Mouse (Mus musculus) forebrain, embryonic 13.5 days (tissue): ENCODE results near the gene Glce. TPM values are rescaled to one million over a fixed set of nuclear protein-coding genes. Genes with fewer than 3 reads are reported as not detected.

ENCODE experiments used
- ATAC-seq: fragments of 200-750 bp; cut with Nextera tagmentation; 2 replicates; pipeline ENCODE4 v1.8.0; 2017
- H3K27ac ChIP-seq: fragments of 300-500 bp; sonication (generic); 2 replicates; pipeline ENCODE4 v1.5.1; 2015; ENCODE audit warnings: inconsistent platforms, mild to moderate bottlenecking, moderate library complexity
- H3K27me3 ChIP-seq: fragments of 300-500 bp; sonication (generic); 2 replicates; pipeline ENCODE4 v1.6.1; 2015; ENCODE audit warnings: mild to moderate bottlenecking, inconsistent platforms
- H3K36me3 ChIP-seq: fragments of 300-500 bp; sonication (generic); 2 replicates; pipeline ENCODE4 v1.6.1; 2015; ENCODE audit warnings: mild to moderate bottlenecking, inconsistent platforms; ENCODE audit not compliant: poor library complexity, severe bottlenecking
- H3K4me1 ChIP-seq: fragments of 300-500 bp; sonication (generic); 2 replicates; pipeline ENCODE4 v1.6.1; 2015; ENCODE audit warnings: inconsistent platforms
- H3K4me2 ChIP-seq: fragments of 300-500 bp; sonication (generic); 2 replicates; pipeline ENCODE4 v1.6.1; 2015; ENCODE audit warnings: inconsistent platforms, mild to moderate bottlenecking, moderate library complexity
- H3K4me3 ChIP-seq: fragments of 300-500 bp; sonication (generic); 2 replicates; pipeline ENCODE4 v1.5.1; 2015; ENCODE audit warnings: mild to moderate bottlenecking, inconsistent platforms
- H3K9ac ChIP-seq: fragments of 300-500 bp; sonication (generic); 2 replicates; pipeline ENCODE4 v1.6.1; 2015; ENCODE audit warnings: mild to moderate bottlenecking, inconsistent platforms
- H3K9me3 ChIP-seq: fragments of 300-500 bp; sonication (generic); replicated peaks from 2 replicates; pipeline ENCODE4 v1.6.1; 2016; ENCODE audit warnings: inconsistent platforms
- WGBS: fragments of 180-500 bp; shearing (Covaris S2); methylation state at CpG from one replicate; pipeline ENCODE4 v1.1.7; 2015; 5-methylcytosine and 5-hydroxymethylcytosine counted together
- polyA plus RNA-seq: library from polyadenylated mRNA; unstranded; fragments of >200 nt; fragmentation: Nextera tagmentation; extraction: Ambion mirVana; gene quantifications from 2 replicates; pipeline ENCODE4 v1.2.1, GENCODE M21; 2015

Glce gene
- polyA plus RNA-seq, 1 experiment from 2014 or later = 12.5 TPM

DNA sequence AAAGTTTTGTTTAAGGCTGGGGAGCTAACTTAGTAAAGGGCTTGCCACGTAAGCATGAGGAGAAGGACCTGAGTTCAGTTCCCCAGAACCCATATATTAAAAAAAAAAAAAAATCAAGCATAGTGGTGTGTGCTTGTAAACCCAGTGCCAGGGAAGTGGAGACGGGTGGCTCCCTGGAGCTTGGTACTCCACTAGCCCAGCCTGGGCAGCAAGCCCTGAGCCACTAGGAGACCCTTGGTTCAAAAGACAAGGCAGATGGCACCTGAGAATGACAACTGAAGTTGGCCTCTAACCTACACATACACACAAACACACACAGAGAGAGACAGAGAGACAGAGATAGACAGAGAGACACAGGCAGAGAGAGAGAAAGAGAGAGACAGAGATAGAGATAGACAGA is 30.1 kb upstream of the Glce start:
- no peaks in the 10 kb centered on the region for H3K27me3 ChIP-seq
- WGBS = 92% methylated on average over 2 of the region's 2 CpGs

DNA sequence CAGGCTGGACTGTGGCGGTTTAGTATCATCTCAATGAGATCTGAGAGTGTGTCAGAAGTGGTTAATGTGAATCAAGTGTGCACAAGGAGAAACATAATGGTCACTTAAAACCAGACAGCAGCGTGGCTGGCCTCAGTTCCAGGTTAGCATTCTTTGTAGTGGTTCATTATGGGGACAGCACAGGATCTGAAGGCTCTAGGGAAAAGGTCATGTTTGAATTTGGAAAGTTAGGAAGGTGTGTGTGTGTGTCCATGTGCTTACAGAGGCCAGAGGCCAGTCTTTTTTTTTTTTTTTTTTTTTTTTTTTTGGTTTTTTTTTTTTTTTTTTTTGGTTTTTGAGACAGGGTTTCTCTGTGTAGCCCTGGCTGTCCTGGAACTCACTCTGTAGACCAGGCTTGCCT is 22.7 kb upstream of the Glce start:
- H3K4me2 ChIP-seq = no peak overlapping the region
- H3K9me3 ChIP-seq = no peaks in the 10 kb centered on the region
- WGBS = 82% methylated on average over 2 of the region's 2 CpGs
- H3K27ac ChIP-seq = no peak overlapping the region
- no peaks in the 10 kb centered on the region for H3K27me3 ChIP-seq
- no peak for ATAC-seq
- H3K36me3 ChIP-seq = no peaks in the 10 kb centered on the region
- H3K4me1 ChIP-seq = no peaks in the 10 kb centered on the region
- H3K9ac ChIP-seq = no peak overlapping the region
- no peak overlapping the region for H3K4me3 ChIP-seq

More for the DNA sequence above, 30.1 kb upstream of the Glce start:
- no peak overlapping the region for H3K4me3 ChIP-seq
- H3K4me1 ChIP-seq = no peaks in the 10 kb centered on the region
- no peak overlapping the region for H3K9ac ChIP-seq
- no peak overlapping the region for H3K4me2 ChIP-seq
- H3K27ac ChIP-seq = no peak overlapping the region
- ATAC-seq = no peak
- no peaks in the 10 kb centered on the region for H3K9me3 ChIP-seq
- H3K36me3 ChIP-seq = no peaks in the 10 kb centered on the region

DNA sequence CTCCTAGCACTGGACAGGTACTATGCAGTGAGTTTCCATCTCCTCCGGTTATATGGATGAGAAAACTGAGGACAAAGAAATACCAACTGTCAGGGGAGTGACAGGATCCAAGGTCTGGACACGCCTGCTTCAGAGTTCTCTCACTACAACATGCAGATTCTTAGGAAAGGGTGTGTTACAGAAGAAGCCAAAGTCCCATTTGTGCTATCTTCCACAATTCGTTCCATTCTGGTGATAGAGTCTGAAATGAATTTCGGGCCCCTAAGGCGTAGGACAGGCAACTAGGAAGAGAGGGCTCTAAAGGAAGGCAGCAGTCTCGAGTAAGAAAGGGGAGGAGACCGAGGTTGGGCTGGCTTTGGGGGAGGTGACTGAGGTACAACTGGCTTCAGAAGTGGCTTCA is 21.0 kb upstream of the Glce start:
- H3K9me3 ChIP-seq = no peaks in the 10 kb centered on the region
- no peak overlapping the region for H3K4me2 ChIP-seq
- ATAC-seq = no peak
- H3K36me3 ChIP-seq = no peaks in the 10 kb centered on the region
- H3K4me1 ChIP-seq = no peaks in the 10 kb centered on the region
- H3K9ac ChIP-seq = no peak overlapping the region
- H3K4me3 ChIP-seq = no peak overlapping the region
- WGBS = 71% methylated on average over 7 of the region's 7 CpGs
- no peak overlapping the region for H3K27ac ChIP-seq
- no peaks in the 10 kb centered on the region for H3K27me3 ChIP-seq

DNA sequence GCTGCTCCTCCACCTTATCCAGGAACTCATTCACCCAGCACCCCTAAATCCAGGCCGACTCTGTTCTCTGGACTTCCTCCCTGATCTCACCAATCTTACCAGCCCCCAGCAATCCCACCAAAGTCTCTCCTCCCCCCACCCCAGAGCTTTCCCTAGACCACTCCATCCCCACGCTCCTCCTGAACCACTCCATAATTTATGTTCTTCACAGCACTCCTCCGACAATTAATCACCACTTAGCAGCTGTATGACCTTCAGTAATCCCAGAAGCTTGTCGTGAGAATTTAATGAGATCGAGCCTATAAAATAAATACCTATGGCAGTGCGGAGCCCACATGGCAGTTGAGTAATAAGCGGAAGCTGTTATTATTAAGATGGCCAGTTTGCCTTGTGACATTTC is 16.6 kb upstream of the Glce start:
- Histone ChIP-seq H3K27ac (no peak overlapping the region), H3K9me3 (no peaks in the 10 kb centered on the region), H3K4me2 (no peak overlapping the region), H3K36me3 (no peaks in the 10 kb centered on the region), H3K9ac (no peak overlapping the region), H3K4me1 (peaks cover 16% of the 10 kb centered on the region), H3K27me3 (no peaks in the 10 kb centered on the region), H3K4me3 (no peak overlapping the region)
- WGBS = 64% methylated on average over 7 of the region's 7 CpGs
- no peak for ATAC-seq

DNA sequence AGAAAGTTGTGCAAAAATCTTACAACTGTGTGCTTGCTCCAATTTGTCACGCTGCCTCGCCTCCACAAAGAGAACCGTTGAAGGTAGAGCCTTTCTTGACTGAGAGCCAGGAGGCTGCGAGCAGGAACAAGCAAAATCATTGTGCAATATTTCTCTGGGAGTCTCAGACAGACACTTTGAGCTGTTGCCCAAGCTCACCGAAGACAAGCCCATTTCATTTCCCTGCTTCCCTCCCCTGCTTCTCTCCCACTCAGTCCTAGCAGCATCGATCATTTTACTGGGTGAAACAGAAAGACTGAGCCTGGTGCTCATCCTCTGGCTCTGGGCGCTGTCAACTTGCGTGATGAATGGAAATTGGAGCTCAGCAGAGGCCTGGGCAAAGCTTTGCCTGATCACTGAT is 14.8 kb upstream of the Glce start:
- peak overlapping the region; percentile 76 for H3K27ac ChIP-seq
- no peak overlapping the region for H3K9ac ChIP-seq
- 38% methylated on average over 8 of the region's 8 CpGs for WGBS
- H3K4me3 ChIP-seq = no peak overlapping the region
- peaks cover 16% of the 10 kb centered on the region for H3K4me1 ChIP-seq
- ATAC-seq = no peak
- H3K9me3 ChIP-seq = no peaks in the 10 kb centered on the region
- H3K27me3 ChIP-seq = no peaks in the 10 kb centered on the region
- H3K4me2 ChIP-seq = peak overlapping the region; percentile 34
- H3K36me3 ChIP-seq = no peaks in the 10 kb centered on the region

DNA sequence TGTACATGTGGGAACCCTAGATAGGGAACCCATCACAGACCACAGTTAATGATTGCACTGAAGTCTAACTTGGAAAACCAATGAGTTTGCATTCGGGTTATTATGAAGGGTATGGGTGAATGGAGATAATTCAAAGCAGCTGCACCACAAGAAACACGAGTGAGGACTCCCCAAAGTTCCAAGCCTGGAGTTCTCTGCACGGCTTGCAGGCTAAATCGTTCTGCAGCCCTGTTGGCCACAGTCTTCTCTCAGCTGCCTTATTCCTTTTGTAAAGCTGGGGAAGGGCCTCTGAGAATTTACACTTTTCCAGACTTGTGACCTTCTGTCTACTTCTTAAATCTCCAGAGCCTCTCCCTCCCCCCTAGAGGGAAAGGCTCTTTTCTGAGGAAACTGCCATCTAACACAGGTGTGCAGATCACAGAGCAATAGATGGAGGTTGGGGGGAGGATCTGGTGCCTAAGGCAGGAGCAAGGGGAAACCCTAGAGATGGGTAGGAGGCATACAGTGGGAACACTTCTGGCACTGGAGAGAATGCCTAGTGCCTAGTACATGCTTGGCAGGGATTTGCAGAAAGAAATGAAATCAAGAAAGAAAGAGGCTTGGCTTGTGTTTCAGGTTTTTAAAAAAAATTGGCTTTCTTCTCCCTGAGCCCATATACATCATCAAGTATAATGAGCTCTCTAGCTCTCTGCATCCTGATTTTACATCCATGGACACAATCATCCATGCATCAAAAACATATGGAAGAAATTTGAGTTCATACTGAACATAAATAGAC is 9.7 kb upstream of the Glce start:
- 82% methylated on average over 4 of the region's 4 CpGs for WGBS
- Histone ChIP-seq H3K4me3 (no peak overlapping the region), H3K36me3 (no peaks in the 10 kb centered on the region), H3K27ac (no peak overlapping the region), H3K9me3 (no peaks in the 10 kb centered on the region), H3K4me1 (peaks cover 9% of the 10 kb centered on the region), H3K4me2 (no peak overlapping the region), H3K27me3 (no peaks in the 10 kb centered on the region), H3K9ac (no peak overlapping the region)
- ATAC-seq = no peak

DNA sequence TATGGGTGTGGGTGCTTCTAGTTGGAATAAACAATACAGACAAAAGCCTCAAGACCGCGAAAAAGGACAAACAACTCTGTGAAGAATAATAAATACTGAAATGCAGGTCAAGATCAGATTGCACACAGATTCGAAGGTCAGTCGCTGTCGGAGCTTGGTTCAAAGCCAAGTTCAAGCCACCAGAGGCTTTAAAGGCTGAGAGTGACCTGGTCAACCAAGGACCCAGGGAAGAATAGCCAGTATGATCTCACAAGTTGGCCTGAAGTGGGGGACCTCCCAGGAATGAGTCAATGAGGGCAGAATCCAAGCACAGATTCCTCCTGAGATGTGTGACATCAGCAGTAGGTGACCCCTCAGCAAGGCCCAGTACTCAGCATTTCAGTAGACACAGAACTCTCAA is 8.3 kb upstream of the Glce start:
- no peaks in the 10 kb centered on the region for H3K4me1 ChIP-seq
- no peaks in the 10 kb centered on the region for H3K9me3 ChIP-seq
- no peak overlapping the region for H3K4me2 ChIP-seq
- H3K27ac ChIP-seq = no peak overlapping the region
- WGBS = 93% methylated on average over 5 of the region's 5 CpGs
- H3K9ac ChIP-seq = no peak overlapping the region
- H3K4me3 ChIP-seq = no peak overlapping the region
- H3K27me3 ChIP-seq = no peaks in the 10 kb centered on the region
- ATAC-seq = no peak
- no peaks in the 10 kb centered on the region for H3K36me3 ChIP-seq

DNA sequence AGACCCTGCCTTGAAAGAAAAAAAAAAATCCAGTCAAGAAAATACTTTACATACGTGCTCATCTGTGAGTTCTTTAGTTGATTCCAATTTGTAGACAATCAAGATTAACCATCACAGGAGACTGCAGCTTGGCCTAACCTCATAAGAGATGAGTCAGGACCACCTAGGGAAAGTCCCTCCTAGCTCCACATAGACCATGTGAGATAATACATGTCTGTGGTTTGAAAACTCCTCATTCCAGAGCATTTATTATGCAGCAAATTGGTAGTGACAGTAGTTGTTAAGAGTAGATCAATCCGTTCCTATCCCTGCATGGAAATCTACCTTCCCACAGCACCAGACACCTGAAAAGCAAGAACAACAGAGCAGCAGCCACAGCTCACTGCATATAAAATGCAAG is 5.6 kb upstream of the Glce start:
- Histone ChIP-seq H3K27ac (no peak overlapping the region), H3K4me2 (no peak overlapping the region), H3K9ac (no peak overlapping the region), H3K4me3 (no peak overlapping the region), H3K36me3 (no peaks in the 10 kb centered on the region), H3K4me1 (peaks cover 8% of the 10 kb centered on the region), H3K27me3 (no peaks in the 10 kb centered on the region), H3K9me3 (no peaks in the 10 kb centered on the region)
- 88% methylated on average over 2 of the region's 2 CpGs for WGBS
- ATAC-seq = no peak

DNA sequence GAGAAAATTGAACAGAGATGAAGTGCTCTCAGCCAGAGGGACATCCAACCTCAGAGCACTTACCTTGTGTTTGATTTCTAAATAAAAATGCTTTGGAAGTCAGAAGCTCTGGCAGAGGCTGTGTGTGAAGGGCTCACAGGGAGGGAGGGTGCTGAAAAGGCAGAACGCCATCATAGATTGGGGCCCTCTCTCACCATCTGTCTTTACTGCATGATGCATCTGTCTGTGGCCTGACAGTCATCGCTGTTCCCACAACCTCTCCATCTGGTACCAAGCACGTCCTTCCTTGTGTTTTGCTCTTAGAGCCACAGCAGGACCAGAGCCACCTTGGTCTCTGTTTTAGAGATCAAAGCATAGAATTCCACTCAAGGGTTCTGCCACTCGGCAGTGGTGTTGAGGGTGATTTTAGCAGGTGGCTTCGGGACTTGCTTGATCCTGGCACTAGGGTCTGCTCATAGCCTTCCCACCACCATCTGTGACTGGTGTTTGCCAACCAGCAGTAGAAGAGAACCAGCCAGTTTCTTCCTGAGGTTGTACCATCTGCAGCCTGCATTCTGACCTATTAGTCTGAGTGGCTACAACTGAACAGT is 3.6 kb upstream of the Glce start:
- ATAC-seq = no peak
- Histone ChIP-seq H3K9me3 (no peaks in the 10 kb centered on the region), H3K4me3 (no peak overlapping the region), H3K27me3 (no peaks in the 10 kb centered on the region), H3K9ac (peak overlapping the region; percentile 12; the same call in 1 of the 2 replicates), H3K4me1 (peaks cover 12% of the 10 kb centered on the region), H3K4me2 (no peak overlapping the region), H3K36me3 (no peaks in the 10 kb centered on the region), H3K27ac (no peak overlapping the region)
- 79% methylated on average over 5 of the region's 5 CpGs for WGBS

DNA sequence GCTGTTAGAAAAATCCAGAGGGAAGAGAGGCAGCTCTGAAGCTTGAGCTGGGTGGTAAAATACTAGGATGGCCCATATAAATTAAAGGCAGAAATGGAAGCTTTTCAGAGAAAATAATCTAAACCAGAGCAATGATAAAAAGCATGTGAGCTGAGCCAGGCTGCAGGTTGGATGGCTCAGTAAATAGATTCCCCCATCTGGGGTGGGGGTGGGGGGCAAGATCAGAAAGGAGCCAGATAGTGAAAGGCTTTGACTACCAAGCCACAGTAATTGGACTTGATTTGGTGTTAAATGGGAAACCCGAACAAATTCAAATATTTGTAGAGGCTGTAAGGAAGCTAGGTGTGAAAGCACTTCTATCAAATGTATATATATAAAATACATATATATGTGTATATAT is 1.8 kb upstream of the Glce start:
- Histone ChIP-seq H3K4me1 (peaks cover 15% of the 10 kb centered on the region), H3K9ac (0 out of 2 replicates have a peak overlapping the region, but pooled peaks have one; percentile 0), H3K4me2 (no peak overlapping the region), H3K9me3 (no peaks in the 10 kb centered on the region), H3K27ac (no peak overlapping the region), H3K4me3 (no peak overlapping the region), H3K36me3 (no peaks in the 10 kb centered on the region), H3K27me3 (no peaks in the 10 kb centered on the region)
- no peak for ATAC-seq
- 80% methylated on average over 1 of the region's 1 CpGs for WGBS

DNA sequence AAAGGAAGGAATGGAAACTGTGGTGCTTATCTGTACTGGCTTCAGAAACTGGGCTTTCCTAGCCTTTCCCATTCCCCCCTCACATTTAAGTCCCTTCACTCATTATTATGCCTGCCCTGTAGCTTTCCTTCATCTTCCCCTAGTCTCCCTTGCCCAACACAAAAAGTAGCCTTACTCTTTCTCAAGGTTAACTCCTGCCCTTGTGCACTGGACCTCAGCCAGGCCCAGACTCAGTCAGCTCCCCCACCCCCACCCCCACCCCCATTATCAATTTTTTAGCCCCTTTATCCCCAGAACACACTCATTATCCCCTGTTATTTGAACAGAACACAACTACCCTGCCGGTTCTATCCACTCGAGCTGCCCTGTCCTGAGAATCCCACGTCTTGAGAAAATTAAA is 1.0 kb upstream of the Glce start:
- ATAC-seq = no peak
- peak overlapping the region; percentile 65 for H3K9ac ChIP-seq
- no peaks in the 10 kb centered on the region for H3K9me3 ChIP-seq
- no peaks in the 10 kb centered on the region for H3K27me3 ChIP-seq
- H3K36me3 ChIP-seq = no peaks in the 10 kb centered on the region
- H3K27ac ChIP-seq = no peak overlapping the region
- 60% methylated on average over 3 of the region's 3 CpGs for WGBS
- peak overlapping the region; percentile 74 for H3K4me3 ChIP-seq
- peak overlapping the region; percentile 62 for H3K4me2 ChIP-seq
- peaks cover 20% of the 10 kb centered on the region for H3K4me1 ChIP-seq

DNA sequence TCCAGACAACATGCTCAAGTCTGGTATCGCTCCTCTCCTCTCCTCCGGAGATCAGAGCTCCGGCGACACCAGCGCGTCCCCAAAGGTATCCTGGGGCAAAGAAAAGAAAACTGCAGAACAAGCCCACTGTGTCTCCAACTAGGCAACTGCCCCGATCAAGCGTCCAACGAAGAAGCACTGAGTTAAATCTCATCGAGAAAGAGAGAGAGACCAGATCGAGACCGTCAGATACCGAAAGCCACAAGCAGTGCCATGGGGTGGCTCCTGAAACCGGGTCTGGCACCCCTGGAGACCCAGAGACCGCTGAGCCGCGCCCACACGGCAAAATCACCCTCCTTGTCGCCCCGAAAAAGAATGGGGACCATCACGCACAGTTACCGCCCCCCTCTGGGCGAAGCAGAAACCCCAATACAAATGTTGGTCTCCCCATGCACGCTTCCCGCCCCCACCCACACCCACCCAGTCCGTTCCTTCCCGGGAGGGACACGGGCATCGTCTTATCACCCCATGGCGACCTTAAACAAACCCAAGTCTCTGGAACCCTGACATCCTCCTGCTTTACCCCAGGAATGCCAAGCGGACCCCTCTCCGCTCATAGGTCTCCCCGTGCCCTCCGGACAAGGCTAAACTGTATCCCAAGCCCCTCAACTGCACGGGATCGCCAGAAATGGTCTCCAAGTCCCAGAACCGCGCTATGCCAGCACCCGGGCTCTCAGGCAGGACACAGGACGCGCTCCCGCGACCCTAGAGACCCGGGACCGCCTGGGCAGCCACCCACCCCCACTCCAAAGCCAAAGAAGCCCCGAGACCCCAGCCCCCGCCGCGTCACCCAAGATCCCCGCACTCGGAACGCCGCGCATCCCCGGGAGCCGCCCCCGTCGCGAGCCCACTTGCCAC is 656 bp downstream of the Glce start:
- H3K4me2 ChIP-seq = peak overlapping the region; percentile 87
- ATAC-seq = peak; percentile 30
- WGBS = 1% methylated on average over 55 of the region's 59 CpGs

More for the DNA sequence above, 656 bp downstream of the Glce start:
- Histone ChIP-seq H3K9ac (peak overlapping the region; percentile 91), H3K27ac (peak overlapping the region; percentile 94), H3K4me3 (peak overlapping the region; percentile 74), H3K27me3 (no peaks in the 10 kb centered on the region), H3K9me3 (no peaks in the 10 kb centered on the region), H3K4me1 (peaks cover 20% of the 10 kb centered on the region), H3K36me3 (no peaks in the 10 kb centered on the region)
